Mouse (Mus musculus): ENCODE results near the gene Scn4a.
A peak's percentile ranks its signal among the peaks of the same experiment; 100 is the strongest.
"Not testable (repeated sequence)": the region's sequence is repeated elsewhere in the genome, so short reads cannot be mapped to it uniquely, and the experiment has no call there.

Scn4a gene

GRCm38 (mm10) chr11:106355382-106356128 is 2.5 kb upstream of the Scn4a start:
- DNase-seq, result peak; percentile 66

- DNase-seq, result no peak
Observed at GRCm38 (mm10) chr11:106354181-106354580, 1.1 kb upstream of the Scn4a start.

DNA sequence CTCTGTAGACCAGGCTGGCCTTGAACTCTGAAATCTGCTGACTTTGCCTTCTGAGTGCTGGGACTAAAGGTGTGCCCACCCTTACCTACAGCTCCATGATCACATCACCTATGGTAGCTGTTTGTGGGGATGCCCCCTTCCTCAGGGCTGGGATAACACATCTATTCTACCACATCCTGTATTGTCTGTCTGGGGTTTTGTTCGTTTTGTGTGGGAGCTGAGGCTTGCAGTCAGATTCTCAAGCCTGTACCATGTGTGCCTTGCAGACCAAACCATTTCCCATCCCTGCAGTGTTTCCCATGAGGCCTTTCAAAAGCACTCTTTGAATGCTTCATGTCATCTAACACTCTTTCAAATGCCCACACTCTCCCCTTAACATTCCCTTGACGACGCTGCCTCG is 1.1 kb downstream of the Scn4a start:
- DNase-seq, result no peak

- no peak for DNase-seq
Observed at GRCm38 (mm10) chr11:106351253-106351652, 1.8 kb downstream of the Scn4a start.

GRCm38 (mm10) chr11:106350853-106351252 is 2.2 kb downstream of the Scn4a start:
- DNase-seq, result no peak

GRCm38 (mm10) chr11:106349772-106350171 is 3.3 kb downstream of the Scn4a start:
- no peak for DNase-seq

GRCm38 (mm10) chr11:106344910-106345309 is 8.2 kb downstream of the Scn4a start:
- DNase-seq, result no peak

DNA sequence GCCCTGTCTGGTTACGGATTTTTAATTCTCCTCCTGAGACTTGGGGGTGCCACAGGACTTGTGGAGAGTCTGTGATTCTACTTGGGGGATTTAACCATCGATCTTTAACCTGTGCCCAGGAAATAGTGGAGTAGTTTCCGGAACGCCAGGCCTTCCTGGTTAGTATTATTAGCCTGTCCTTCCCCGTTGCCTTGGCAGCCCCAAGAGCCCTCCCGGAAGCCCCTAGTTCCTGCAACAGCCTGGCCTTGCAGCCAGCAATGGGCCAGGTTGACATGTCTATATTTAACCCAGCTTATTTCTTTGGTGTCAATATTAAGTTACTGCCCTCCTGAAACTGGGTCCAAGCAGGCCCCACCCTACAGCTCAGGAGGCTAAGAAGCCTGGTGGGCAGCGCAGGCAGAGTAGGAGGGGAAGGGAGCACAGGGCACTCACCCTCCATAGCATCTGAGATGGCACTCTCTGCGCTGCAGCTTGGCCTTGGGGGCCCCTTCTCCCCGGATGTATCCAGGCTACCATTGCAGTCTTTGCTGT is 12.0 kb downstream of the Scn4a start:
- no peak for DNase-seq

GRCm38 (mm10) chr11:106339323-106339722 is 13.8 kb downstream of the Scn4a start:
- not testable (repeated sequence) for DNase-seq

- DNase-seq, result no peak
Observed at GRCm38 (mm10) chr11:106338870-106339269, 14.2 kb downstream of the Scn4a start.

- DNase-seq, result no peak
Observed at GRCm38 (mm10) chr11:106338029-106338428, 15.1 kb downstream of the Scn4a start.

DNA sequence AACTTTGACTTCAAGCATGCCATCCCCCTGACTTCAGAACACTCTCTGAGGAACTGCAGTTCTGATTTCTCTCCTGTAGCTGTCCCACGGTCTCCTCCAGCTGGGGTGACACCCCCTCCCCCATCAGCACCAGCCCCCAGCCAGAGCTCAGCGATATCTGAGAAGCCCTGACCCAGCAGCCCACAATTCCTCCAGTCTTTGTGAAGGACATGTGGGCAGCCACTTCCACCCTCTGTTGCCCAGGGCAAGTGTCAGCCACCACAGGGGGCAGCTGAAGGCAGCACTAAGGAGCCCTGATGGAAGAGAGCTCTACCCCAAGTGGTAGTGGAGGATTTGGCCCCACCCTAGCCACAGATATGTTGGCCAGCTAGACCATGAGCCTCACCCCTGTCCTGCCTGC is 19.0 kb downstream of the Scn4a start:
- no peak for DNase-seq

- DNase-seq, result no peak
Observed at GRCm38 (mm10) chr11:106332458-106332857, 20.6 kb downstream of the Scn4a start.

DNA sequence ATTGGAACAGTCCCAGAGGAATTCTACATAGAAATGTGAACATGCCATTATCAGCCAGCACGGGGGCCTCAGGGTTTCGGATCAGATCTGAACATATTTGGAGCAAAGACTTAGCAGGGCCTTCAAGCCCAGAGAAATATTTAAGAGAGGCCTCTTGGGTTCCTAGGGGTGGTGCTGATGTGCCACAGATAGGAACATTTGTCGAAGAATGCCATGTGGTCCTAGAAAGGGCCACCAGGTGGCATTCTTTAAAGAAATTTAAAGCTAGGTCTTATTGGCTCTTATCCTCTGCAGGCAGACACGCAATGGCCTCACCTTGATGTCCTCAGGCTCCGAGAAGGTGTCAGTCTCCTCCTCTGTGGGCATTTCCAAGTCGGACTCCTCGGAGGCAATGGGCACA is 23.4 kb downstream of the Scn4a start:
- peak; percentile 16 for DNase-seq

DNA sequence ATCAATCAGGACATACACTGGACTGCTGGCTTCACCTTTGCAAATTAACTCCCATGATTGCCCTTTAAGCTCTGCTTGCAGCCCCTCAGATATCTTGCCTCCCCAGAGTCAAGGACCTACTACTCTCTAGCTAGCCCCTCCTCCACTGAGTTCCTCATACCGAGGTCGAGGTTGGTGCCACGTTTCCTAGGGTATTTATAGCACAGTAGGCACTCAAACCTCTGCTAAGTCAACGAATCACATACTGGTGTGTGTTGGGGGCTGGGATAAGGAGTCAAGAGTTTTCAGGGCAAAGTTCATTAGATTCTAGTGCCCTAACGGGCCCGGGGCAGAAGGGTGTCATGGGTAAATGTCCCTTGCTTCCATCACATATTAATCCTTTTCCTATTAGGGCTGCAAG is 24.0 kb downstream of the Scn4a start:
- no peak for DNase-seq

DNA sequence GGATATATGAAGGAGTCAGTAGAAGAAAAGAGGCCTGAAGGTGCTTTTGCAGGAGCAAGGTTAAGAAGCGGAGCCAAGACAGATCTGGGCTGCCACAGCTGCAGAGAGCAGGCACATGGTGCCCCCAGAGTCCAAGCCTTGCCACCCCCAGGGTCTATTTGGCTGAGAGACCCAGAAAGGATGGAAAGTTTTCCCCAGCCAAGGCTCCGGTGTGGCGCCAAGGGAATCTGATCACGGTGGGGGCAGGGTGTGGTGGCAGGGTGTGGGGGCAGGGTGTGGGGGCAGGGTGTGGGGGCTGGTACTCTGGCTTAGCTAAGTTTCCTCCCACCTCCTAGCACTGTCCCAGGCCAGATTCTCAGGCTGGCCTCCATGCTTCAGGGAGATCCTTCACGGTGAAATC is 24.6 kb downstream of the Scn4a start:
- no peak for DNase-seq

DNA sequence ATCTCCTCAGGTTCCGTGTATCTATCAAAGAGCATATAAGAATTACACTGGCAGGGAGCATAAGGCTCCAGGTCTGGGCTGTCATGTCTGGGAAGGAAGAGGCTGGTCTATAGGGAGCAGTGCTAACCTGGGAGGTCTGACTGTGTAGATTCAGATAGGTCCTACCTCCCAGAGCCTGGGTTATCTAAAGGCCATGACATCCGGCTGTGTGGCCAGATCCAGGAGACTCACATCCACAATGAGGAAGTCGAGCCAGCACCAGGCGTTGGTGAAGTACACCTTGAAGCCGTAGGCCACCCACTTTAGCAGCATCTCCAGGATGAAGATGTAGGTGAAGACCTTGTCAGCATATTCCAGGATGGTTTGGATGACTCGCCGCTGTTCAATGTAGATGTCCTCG is 26.6 kb downstream of the Scn4a start:
- DNase-seq, result no peak

- peak; percentile 59 for DNase-seq
Observed at GRCm38 (mm10) chr11:106325566-106326206, 27.4 kb downstream of the Scn4a start.

DNA sequence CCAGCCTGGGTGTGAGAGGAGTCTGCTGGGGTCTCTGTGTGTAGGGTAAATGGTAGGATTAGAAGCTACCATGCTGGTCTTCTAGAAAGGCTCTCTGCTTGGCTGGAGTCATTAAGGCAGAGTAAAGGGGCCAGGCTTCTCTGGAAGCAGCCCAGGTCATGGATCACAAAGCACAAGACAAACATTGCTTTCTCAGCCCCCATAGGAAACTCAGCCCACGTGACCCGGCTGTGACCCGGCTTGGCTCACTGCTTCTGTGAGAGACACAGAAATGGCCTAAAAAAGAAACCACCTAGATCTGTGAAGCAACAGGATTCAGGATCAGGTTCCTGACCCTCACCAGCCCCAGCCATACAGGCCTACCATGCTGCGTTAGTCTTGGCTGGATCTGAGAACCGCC is 28.2 kb downstream of the Scn4a start:
- DNase-seq, result no peak

DNA sequence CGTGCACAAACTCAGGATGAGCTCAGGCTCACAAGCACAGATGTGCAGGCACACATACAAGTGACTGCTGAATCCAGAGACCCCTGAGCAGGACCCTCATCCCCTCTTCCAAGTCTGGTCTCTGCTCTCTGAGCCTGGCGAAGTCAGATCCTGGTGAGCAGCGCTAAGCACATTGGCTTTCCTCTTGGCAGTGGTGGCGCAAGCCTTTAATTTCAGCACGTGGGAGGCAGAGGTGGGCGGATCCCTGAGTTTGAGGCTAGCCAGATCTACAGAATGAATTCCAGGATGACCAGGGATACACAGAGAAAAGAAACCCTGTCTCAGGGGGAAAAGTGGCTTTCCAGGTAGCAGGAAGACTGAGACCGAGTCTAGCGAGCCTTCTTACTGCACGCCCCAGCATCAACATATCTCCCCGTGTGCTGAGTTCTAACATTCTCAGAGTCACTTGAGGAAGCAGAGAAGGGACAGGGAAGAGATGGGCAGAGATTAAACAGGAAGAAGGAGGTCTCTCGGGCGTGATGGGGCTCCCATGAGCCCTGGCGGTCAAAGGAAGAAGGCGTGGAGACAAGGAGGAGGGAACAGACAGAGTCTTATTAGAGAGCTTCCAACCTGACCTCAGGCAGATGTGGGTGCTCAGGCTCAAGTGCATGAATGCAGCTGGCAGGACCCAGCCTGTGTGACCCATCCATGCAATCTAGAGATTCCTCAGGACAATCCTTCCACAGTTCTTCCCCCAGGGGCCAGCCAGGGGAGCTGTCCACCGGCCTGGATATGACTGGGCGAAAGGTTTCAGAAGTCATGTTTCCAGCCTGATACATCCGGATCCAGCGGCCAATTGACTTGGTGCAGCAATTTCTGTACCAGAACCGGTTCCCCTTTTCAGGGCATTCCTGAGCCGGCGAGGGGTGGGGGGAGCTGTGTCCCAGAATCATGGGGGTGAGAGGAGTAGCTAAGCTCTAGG is 34.4 kb downstream of the Scn4a start:
- DNase-seq, result no peak

DNA sequence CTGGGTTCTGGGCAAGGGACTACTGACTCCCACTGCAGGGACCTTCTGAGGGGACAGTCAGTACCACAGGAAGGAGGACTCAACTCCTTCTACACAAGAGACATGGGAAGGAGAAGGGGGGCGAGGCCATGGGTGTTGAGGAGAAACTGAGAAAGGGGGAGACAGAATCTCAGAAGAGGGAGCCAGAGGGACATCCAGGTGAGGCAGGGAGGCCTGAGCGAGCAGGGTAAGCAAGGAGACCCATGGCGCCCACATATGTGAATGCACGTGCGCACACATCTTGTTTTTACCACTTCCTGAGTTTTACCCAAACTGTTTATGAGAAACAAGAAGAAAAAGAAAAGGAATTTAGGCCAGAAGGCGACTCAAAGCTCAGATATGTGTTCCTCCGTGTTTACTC is 35.3 kb downstream of the Scn4a start:
- DNase-seq, result no peak

GRCm38 (mm10) chr11:106316416-106316815 is 36.7 kb downstream of the Scn4a start:
- no peak for DNase-seq

DNA sequence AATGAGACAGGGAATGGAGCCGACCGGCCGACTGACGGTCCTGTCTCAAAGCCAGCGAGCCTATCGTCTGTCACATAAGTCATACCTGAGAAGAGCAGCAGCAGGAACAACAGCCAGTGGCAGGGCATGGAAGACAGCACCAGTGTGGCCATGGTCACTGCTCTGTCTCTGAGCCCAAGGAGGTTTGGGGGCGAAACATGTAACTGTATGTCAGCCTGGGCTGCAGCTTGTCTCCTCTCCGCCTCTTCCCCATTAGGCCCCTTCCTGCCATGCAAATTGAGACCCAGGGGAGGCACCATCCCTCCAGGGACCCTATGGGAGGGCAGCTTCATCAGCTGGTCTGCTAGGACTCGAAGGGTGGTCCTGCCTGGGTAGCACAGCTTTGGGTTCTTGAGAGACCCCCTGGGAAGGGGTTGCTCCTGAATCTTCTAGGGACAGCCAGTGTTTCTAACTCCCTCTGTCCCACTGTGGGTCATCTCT is 38.7 kb downstream of the Scn4a start, which contains the start of gene Cd79b:
Gene Cd79b (minus strand): TSS at position 430 of the 480 bp plus-strand sequence.
- DNase-seq, result no peak

Measured in cerebellum, adult 11 months (tissue).